Mouse (Mus musculus) cerebellum, adult 2 months (tissue): ENCODE measurements at regions not wholly inside any gene's neighbourhood (a gene's known extent, or its start where the extent isn't known, plus 50 kb on each side); places are given as distances from the start of the nearest gene placed in this dataset.

Experiments
- CTCF ChIP-seq: fragments of 200-500 bp; IDR thresholded peaks from 2 replicates; pipeline ENCODE4 v1.5.1; 2011; ENCODE audit warnings: low read depth, mild to moderate bottlenecking, control low read depth, low read length, moderate library complexity, borderline replicate concordance; ENCODE audit not compliant: insufficient read depth
- POLR2A ChIP-seq: fragments of 200-500 bp; IDR thresholded peaks from 2 replicates; pipeline ENCODE4 v1.6.1; 2011; ENCODE audit warnings: low read length, control low read depth, borderline replicate concordance; ENCODE audit not compliant: insufficient read depth

DNA sequence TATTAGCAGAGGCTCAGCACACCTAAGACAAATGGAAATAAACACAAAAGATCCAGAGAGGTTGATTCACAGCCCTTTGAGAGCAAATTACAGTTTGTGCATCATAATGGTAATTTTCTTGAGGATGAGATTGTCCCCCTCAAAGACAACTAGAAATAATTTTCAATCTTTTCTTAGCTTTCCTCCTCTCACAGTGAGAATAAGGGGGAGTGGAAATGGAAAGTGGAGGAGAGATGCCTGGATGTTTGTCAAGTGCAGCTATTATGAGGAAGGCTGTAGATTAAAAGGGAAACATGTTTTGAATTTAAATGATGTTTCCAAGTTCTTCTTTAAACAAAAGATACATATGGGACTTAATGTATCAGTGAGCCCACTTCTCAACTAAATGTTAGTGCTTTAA is 2672.3 kb upstream of the Gm6569 start:
- no peak for TF ChIP-seq CTCF
- TF ChIP-seq POLR2A, result no peak
